Mouse (Mus musculus) lung, postnatal 0 days (tissue): ENCODE measurements at regions not wholly inside any gene's neighbourhood (a gene's known extent, or its start where the extent isn't known, plus 50 kb on each side); places are given as distances from the start of the nearest gene placed in this dataset.

Experiments
- CTCF ChIP-seq: IDR thresholded peaks from 2 replicates; pipeline ENCODE4 v1.5.1; 2016; ENCODE audit warnings: antibody characterized with exemption, mild to moderate bottlenecking
- EP300 ChIP-seq: IDR thresholded peaks from 2 replicates; pipeline ENCODE4 v1.6.1; 2016; ENCODE audit warnings: antibody characterized with exemption, mild to moderate bottlenecking, control low read depth

- TF ChIP-seq CTCF, result no peak
- TF ChIP-seq EP300, result no peak
These were observed 65.9 kb upstream of the Bmper start for GRCm38 (mm10) chr9:23156820-23157570.
